Mouse (Mus musculus): Measurements from ENCODE around the gene Frrs1l. TPM values are rescaled to one million over a fixed set of nuclear protein-coding genes. Genes with fewer than 3 reads are reported as not detected.

The Frrs1l gene
- polyA plus RNA-seq, 2 experiments from 2014 or later, result not detected

DNA sequence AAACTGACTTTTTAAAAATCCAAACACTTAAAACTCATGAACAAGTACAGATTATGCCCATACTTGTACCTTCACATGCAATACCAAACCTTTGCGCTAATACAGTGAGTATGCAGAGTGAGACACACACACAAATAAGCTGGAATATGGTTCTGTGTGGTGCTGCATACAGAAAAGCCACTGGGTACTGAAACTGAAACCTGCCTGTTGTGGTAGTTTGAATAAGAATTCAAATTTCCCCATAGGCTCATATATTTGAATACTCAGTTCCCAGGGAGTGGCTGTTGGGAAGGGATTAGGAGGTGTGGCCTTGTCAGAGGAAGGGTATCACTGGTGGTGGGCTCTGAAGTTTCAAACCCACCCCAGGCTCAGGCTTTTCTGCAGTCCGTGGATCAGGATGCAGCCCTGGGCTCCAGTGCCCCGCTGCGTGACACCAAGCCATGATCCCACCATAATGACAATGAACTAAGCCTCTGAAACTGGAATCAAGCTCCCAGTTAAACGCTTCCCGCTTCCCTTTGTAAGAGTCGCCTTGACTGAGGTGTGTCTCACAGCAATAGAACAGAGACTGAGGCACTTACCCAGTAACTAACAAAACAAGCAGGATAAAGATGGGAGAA is 77.7 kb downstream of the Frrs1l start:
- no peak for ATAC-seq

DNA sequence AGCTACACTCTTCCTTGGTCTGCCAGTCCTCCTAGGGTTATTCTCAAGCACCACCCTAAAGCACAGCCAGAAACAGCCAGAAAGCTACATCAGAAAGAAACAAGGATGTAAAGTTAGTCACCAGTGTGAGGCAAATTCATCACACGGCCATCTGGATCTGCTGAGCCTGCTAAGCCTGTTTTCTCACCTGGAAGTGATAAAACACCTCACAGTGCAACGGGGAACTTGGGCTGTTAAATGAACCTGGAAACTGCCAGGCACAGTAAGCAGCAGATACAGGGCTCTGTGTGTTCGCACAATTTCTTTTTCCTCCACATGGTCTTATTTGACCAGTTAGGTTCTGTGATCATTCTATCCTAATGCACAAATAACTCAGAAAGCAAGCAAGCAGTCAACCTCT is 80.6 kb downstream of the Frrs1l start:
- no peak for ATAC-seq

DNA sequence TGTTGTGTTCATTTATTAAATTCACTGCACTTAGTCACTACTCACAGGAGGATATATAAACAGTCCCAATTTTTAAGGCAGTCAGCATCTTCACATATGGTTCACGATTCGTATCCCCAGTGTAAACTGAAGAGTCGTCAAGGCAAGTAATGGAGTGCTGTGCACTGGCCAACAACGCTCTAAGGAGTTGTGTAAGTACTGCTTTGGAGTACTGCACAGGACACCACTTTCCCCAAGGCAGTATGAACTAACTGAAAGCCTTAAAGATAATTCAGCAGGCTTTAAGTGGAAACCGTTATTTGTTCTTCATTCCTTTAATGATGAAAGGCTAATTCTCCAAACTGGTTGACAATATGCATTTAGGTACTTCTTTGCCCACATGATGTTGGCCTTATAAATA is 82.5 kb downstream of the Frrs1l start:
- ATAC-seq, result no peak

Other genes starting within 250 kb of the Frrs1l start
- not detected for gene Actl7b, start 248.9 kb downstream of the Frrs1l start, polyA plus RNA-seq (2017; shearing (Covaris generic))
- gene Actl7a, start 247.0 kb downstream of the Frrs1l start, polyA plus RNA-seq (2017; shearing (Covaris generic)), result not detected
- 10 to 100 TPM; 24.0 to 34.4 TPM for gene Elp1, start 188.1 kb downstream of the Frrs1l start, polyA plus RNA-seq (2017; shearing (Covaris generic))
- 10 to 100 TPM; 14.6 to 17.4 TPM for gene Fam206a, start 188.0 kb downstream of the Frrs1l start, polyA plus RNA-seq (2017; shearing (Covaris generic))
- gene Ctnnal1, start 125.2 kb downstream of the Frrs1l start, polyA plus RNA-seq (2017; shearing (Covaris generic)), result 1 to 10 TPM; 1.2 to 1.3 TPM
- 1 to 10 TPM; 5.7 to 6.7 TPM for gene Tmem245, start 43.0 kb downstream of the Frrs1l start, polyA plus RNA-seq (2017; shearing (Covaris generic))
- not detected for gene Epb41l4b, start 153.0 kb upstream of the Frrs1l start, polyA plus RNA-seq (2017; shearing (Covaris generic))

Data from CD4-positive, CD25-positive, alpha-beta regulatory T cell, adult 4 months (primary cell).